Mouse (Mus musculus) cerebellum, adult 2 months (tissue): ENCODE results near the gene Ccnd3. TPM values are rescaled to one million over a fixed set of nuclear protein-coding genes. Genes with fewer than 3 reads are reported as not detected.

ENCODE experiments used
- DNase-seq, 2 experiments: peaks; one replicate each; pipeline ENCODE4 v3.0.0; 2021
- H3K27ac ChIP-seq: fragments of 200-500 bp; 2 replicates; pipeline ENCODE4 v1.5.1; 2012; ENCODE audit warnings: low read length, control low read depth, inconsistent platforms; ENCODE audit not compliant: insufficient read depth
- H3K27me3 ChIP-seq: fragments of 200-500 bp; 2 replicates; pipeline ENCODE4 v1.6.1; 2012; ENCODE audit warnings: inconsistent platforms, mild to moderate bottlenecking, low read length, moderate library complexity; ENCODE audit not compliant: control insufficient read depth, insufficient read depth
- H3K4me1 ChIP-seq: fragments of 200-500 bp; 2 replicates; pipeline ENCODE4 v1.6.1; 2011; ENCODE audit warnings: low read length; ENCODE audit not compliant: control insufficient read depth, insufficient read depth
- H3K4me3 ChIP-seq: fragments of 200-500 bp; replicated peaks from 2 replicates; pipeline ENCODE3; 2011; ENCODE audit warnings: mild to moderate bottlenecking, low read depth, low read length, control low read depth; ENCODE audit not compliant: insufficient read depth
- CTCF ChIP-seq: fragments of 200-500 bp; IDR thresholded peaks from 2 replicates; pipeline ENCODE4 v1.5.1; 2011; ENCODE audit warnings: low read depth, mild to moderate bottlenecking, control low read depth, low read length, moderate library complexity, borderline replicate concordance; ENCODE audit not compliant: insufficient read depth
- POLR2A ChIP-seq: fragments of 200-500 bp; IDR thresholded peaks from 2 replicates; pipeline ENCODE4 v1.6.1; 2011; ENCODE audit warnings: low read length, control low read depth, borderline replicate concordance; ENCODE audit not compliant: insufficient read depth
- WGBS: fragments of 180-500 bp; shearing (Covaris S2); methylation state at CpG from one replicate; pipeline ENCODE4 v1.1.7; 2018; 5-methylcytosine and 5-hydroxymethylcytosine counted together
- polyA plus RNA-seq: library from polyadenylated mRNA; depleted of rRNA; stranded (reverse); fragments of >200 nt; gene quantifications from 2 replicates; pipeline ENCODE4 v1.2.3, GENCODE M21; 2012

Ccnd3 gene
- polyA plus RNA-seq, 1 experiment: 50.5 TPM

DNA sequence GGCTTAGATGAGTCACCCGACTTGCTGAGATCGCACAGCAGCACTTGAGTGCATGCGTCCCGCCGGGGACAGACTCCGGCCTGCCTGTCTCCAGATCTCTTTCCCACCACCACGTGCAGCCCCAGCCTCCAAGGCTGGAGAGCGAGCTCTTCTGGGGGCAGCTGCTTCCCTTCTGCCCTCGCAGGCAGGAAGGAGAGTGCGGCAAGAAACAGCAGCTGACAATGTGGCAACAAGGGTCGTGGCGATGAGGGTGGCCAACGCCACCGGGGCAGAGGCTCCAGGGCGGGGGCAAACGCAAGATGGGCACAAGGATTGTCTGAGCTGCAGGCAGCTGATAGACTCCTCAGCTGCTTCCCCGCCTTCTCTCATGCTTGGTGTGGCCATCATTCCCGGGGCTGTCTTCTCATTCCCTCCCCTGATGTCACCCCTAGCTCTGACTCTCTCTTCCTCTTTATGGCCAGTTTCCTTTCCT is 18.4 kb downstream of the Ccnd3 start:
- Histone ChIP-seq H3K4me1 (no peaks in the 10 kb centered on the region), H3K27me3 (no peaks in the 10 kb centered on the region), H3K4me3 (no peak overlapping the region), H3K27ac (no peak overlapping the region)
- no peak for TF ChIP-seq CTCF
- no peak for TF ChIP-seq POLR2A
- 40% methylated on average over 18 of the region's 18 CpGs for WGBS
- no peak for DNase-seq

DNA sequence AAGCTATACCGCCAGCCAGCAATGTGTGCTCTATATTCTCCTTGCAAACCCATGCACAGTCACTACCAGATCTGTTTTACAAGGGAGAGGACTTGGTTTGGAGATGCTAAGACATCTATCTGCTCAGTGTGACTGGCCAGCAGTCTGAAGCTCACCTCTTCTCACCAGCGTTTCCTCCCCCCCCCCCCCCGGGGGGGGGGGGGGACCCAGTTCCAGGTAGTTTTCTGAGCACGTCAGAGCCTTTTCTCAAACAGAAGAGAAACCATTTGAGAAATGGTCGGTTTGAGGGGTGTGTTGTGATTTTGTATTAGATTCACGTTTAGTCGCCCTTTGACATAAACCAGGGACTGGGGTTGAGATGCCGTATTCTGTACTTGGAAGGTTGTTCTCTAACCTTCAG is 19.2 kb downstream of the Ccnd3 start:
- DNase-seq: no peak
- WGBS: 77% methylated on average over 8 of the region's 8 CpGs
- H3K27ac ChIP-seq: no peak overlapping the region
- no peaks in the 10 kb centered on the region for H3K4me1 ChIP-seq
- TF ChIP-seq CTCF (no peak), POLR2A (no peak)
- no peak overlapping the region for H3K4me3 ChIP-seq
- no peaks in the 10 kb centered on the region for H3K27me3 ChIP-seq

DNA sequence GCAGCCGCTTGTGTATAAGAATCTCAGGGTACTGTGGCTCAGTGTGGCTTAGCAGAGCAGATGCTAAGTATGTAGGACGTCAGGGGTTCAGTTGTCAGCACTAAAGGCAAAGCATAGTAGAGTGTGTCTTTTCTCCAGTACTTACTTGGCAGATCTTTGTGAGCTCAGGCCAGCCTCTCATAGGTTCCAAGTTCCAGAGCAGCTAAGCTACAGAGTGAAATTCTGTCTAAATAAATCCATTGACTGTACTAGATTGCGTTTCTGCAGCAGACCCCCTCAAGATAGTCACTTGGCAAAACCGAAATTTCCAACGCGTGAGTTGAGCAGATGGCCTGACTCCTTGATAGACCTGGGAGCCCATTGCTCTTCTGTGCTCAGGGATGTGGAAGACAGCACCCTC is 20.1 kb downstream of the Ccnd3 start:
- no peak for DNase-seq
- H3K27ac ChIP-seq: no peak overlapping the region
- TF ChIP-seq POLR2A (no peak), CTCF (no peak)
- no peaks in the 10 kb centered on the region for H3K27me3 ChIP-seq
- H3K4me1 ChIP-seq: no peaks in the 10 kb centered on the region
- H3K4me3 ChIP-seq: no peak overlapping the region
- 43% methylated on average over 6 of the region's 6 CpGs for WGBS

DNA sequence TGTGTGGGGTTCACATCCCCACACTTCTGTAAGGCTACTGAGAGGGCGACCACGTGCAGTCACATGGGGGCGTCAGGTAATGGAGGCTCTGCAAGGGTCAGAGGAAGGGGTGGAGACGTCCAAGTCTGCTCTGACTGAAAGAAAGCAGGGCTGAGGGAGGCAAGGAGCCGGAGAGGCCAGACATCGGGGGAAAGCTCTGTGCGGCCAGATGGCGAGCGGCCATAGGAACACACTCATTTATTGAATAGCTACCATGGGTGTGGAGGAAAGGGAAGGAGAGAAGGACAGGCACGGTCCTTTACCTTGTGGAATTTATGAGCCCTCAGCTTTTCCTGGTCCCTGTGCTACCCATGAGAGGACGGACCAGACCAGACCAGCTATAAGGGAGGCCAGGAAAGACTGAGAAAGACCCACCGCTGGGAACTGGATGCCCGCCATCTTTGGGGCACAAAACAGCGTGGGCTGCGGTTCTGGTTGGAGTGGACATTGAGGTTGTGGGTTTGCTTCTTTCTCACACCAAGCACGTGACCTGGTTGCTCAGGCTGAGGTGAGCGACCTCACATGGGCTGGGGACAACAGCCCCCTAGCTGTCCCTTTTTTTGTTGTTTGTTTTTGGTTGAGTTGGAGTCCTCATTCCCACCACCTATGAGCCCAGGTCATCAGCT is 22.1 kb downstream of the Ccnd3 start:
- Histone ChIP-seq H3K27me3 (no peaks in the 10 kb centered on the region), H3K27ac (no peak overlapping the region), H3K4me3 (no peak overlapping the region), H3K4me1 (no peaks in the 10 kb centered on the region)
- WGBS: 55% methylated on average over 17 of the region's 17 CpGs
- no peak for TF ChIP-seq CTCF
- no peak for TF ChIP-seq POLR2A
- DNase-seq: no peak

- H3K27me3 ChIP-seq: no peaks in the 10 kb centered on the region
- no peak overlapping the region for H3K4me3 ChIP-seq
- no peak overlapping the region for H3K27ac ChIP-seq
- TF ChIP-seq POLR2A (no peak), CTCF (no peak)
- no peak for DNase-seq
- WGBS: 49% methylated on average over 10 of the region's 10 CpGs
- no peaks in the 10 kb centered on the region for H3K4me1 ChIP-seq
Measured at GRCm38 (mm10) chr17:47527581-47528300, 22.9 kb downstream of the Ccnd3 start.

DNA sequence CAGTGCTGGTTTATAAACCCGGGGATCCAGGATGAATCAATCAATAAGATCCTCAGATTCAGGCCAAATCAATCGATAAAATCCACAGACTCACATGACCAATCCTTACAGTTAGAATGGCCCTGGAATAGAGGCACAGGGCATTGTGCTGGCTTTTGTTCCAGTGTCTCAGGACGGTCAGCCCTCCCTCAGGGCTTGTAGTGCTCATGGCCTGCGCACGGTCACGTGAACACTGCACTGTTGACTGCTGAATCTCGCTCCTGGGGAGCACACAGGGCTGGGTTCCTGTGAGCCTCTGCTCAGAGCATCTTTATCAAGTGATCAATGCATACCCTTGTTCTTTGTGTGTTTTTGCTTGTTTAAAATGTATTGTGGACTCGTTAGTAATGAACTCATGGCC is 24.1 kb downstream of the Ccnd3 start:
- TF ChIP-seq POLR2A (no peak), CTCF (no peak)
- no peaks in the 10 kb centered on the region for H3K27me3 ChIP-seq
- 57% methylated on average over 8 of the region's 8 CpGs for WGBS

GRCm38 (mm10) chr17:47529595-47529994 is 24.7 kb downstream of the Ccnd3 start:
- DNase-seq: no peak

More for the DNA sequence above, 24.1 kb downstream of the Ccnd3 start:
- no peak overlapping the region for H3K4me3 ChIP-seq
- DNase-seq: no peak
- H3K4me1 ChIP-seq: no peaks in the 10 kb centered on the region
- H3K27ac ChIP-seq: no peak overlapping the region

DNA sequence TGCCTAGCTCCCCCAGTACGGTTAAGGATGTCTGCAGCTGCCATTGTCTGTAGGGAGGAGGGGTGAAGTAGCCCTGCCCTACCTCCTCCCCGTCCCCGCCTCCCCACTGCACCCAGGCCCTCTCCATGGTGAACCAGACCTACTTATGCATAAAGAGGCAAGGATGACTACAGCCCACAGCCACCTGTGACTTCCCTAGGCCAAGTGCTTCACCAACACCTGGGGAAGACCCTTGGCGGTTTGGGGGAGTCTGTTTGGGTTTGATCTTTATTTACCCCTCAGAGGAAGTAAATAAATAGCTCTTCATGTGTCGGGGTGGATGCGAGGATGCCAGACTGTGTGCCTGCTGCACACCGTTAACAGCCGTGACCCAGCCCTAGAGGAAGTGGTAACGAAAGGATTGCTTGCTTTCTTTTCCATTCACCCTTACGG is 26.6 kb downstream of the Ccnd3 start:
- Histone ChIP-seq H3K4me1 (no peaks in the 10 kb centered on the region), H3K4me3 (no peak overlapping the region), H3K27me3 (no peaks in the 10 kb centered on the region), H3K27ac (no peak overlapping the region)
- DNase-seq: no peak
- TF ChIP-seq POLR2A: no peak
- no peak for TF ChIP-seq CTCF
- WGBS: 54% methylated on average over 10 of the region's 10 CpGs

More at GRCm38 (mm10) chr17:47529595-47529994, 24.7 kb downstream of the Ccnd3 start:
- no peak overlapping the region for H3K27ac ChIP-seq
- no peak for TF ChIP-seq CTCF
- TF ChIP-seq POLR2A: no peak
- no peaks in the 10 kb centered on the region for H3K4me1 ChIP-seq
- WGBS: 92% methylated on average over 11 of the region's 11 CpGs
- H3K4me3 ChIP-seq: no peak overlapping the region
- no peaks in the 10 kb centered on the region for H3K27me3 ChIP-seq
